Mouse (Mus musculus) stomach, embryonic 14.5 days (tissue): Measurements from ENCODE around the gene Hoxd10. TPM values are rescaled to one million over a fixed set of nuclear protein-coding genes. Genes with fewer than 3 reads are reported as not detected.

Experiments used
- ATAC-seq: fragments of 200-750 bp; cut with Nextera tagmentation; 2 replicates; pipeline ENCODE4 v1.8.0; 2017; ENCODE audit warnings: low read depth, moderate TSS enrichment; ENCODE audit not compliant: insufficient number of reproducible peaks, insufficient read depth, low FRiP score
- H3K27ac ChIP-seq: fragments of 300-500 bp; sonication (generic); 2 replicates; pipeline ENCODE4 v1.5.1; 2014; ENCODE audit warnings: mild to moderate bottlenecking, low read length, moderate library complexity, mixed read lengths
- H3K27me3 ChIP-seq: fragments of 300-500 bp; sonication (generic); 2 replicates; pipeline ENCODE4 v1.6.1; 2014; ENCODE audit warnings: low read length, control low read depth, mixed read lengths; ENCODE audit not compliant: control insufficient read depth, insufficient read depth
- H3K36me3 ChIP-seq: fragments of 300-500 bp; sonication (generic); 2 replicates; pipeline ENCODE4 v1.6.1; 2014; ENCODE audit warnings: mild to moderate bottlenecking, control low read depth, low read length, moderate library complexity, mixed read lengths; ENCODE audit not compliant: control insufficient read depth, insufficient read depth
- H3K4me1 ChIP-seq: fragments of 300-500 bp; sonication (generic); 2 replicates; pipeline ENCODE4 v1.6.1; 2014; ENCODE audit warnings: low read length, control low read depth, mixed read lengths; ENCODE audit not compliant: control insufficient read depth, insufficient read depth
- H3K4me2 ChIP-seq: fragments of 300-500 bp; sonication (generic); replicated peaks from 2 replicates; pipeline ENCODE4 v1.6.1; 2014; ENCODE audit warnings: low read depth, low read length, control low read depth
- H3K4me3 ChIP-seq: fragments of 300-500 bp; sonication (generic); 2 replicates; pipeline ENCODE4 v1.5.1; 2014; ENCODE audit warnings: low read depth, low read length, control low read depth
- H3K9ac ChIP-seq: fragments of 300-500 bp; sonication (generic); replicated peaks from 2 replicates; pipeline ENCODE4 v1.6.1; 2014; ENCODE audit warnings: low read depth, mild to moderate bottlenecking, control low read depth, low read length, moderate library complexity, mixed read lengths
- H3K9me3 ChIP-seq: fragments of 300-500 bp; sonication (generic); 2 replicates; pipeline ENCODE4 v1.6.1; 2016; ENCODE audit warnings: low read depth, low read length, control low read depth; ENCODE audit not compliant: control insufficient read depth
- WGBS: fragments of 180-500 bp; shearing (Covaris S2); extraction: QIAGEN DNeasy Blood & Tissue Kit; methylation state at CpG from one replicate; pipeline ENCODE4 v1.1.7; 2014; 5-methylcytosine and 5-hydroxymethylcytosine counted together
- polyA plus RNA-seq: library from polyadenylated mRNA; unstranded; fragments of >200 nt; fragmentation: Nextera tagmentation; extraction: Ambion mirVana; gene quantifications from 2 replicates; pipeline ENCODE4 v1.2.1, GENCODE M21; 2014

Hoxd10 gene
- polyA plus RNA-seq, 1 experiment from 2014 or later = not detected

DNA sequence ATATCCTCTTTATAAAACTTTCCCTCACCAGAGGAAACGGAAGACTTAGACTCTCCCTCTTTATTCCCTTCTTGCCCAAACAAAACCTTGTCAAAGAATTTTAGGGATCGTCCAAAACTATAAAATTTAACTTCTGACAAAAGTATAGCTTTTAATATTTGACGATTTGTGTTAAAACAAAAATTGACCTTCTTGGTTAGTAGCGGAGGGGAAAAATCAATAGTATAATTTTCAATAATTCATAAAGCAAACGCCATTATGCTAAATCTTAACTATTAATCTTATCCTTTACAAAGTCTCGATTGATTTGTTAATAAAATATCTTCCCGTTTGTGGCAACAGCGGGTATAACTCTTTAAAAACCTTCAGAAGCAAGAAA, 1.4 kb upstream of the Hoxd10 start:
- Histone ChIP-seq H3K4me3 (no peak overlapping the region), H3K9me3 (no peaks in the 10 kb centered on the region)

DNA sequence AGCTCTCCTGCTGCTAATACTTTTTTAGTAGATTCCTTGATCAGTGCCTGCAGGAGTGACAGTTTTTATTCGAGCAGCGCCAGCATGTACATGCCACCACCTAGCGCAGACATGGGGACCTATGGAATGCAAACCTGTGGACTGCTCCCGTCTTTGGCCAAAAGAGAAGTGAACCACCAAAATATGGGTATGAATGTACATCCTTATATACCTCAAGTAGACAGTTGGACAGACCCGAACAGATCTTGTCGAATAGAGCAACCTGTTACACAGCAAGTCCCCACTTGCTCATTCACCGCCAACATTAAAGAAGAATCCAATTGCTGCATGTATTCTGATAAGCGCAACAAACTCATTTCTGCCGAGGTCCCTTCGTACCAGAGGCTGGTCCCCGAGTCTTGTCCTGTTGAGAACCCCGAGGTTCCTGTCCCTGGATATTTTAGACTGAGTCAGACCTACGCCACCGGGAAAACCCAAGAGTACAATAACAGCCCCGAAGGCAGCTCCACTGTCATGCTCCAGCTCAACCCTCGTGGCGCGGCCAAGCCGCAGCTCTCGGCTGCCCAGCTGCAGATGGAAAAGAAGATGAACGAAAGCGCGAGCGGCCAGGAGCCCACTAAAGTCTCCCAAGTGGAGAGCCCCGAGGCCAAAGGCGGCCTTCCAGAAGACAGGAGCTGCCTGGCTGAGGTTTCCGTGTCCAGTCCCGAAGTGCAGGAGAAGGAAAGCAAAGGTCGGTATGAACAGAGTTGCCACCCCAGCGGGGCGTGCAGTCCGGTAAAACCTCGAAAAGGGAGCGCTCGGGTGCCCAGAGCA, 477 bp downstream of the Hoxd10 start:
- no peak overlapping the region for H3K27ac ChIP-seq
- WGBS = 4% methylated on average over 35 of the region's 35 CpGs
- no peaks in the 10 kb centered on the region for H3K4me1 ChIP-seq
- peaks cover 80% of the 10 kb centered on the region for H3K27me3 ChIP-seq
- no peak overlapping the region for H3K4me2 ChIP-seq
- H3K4me3 ChIP-seq = no peak overlapping the region
- no peak overlapping the region for H3K9ac ChIP-seq
- no peak for ATAC-seq
- H3K9me3 ChIP-seq = no peaks in the 10 kb centered on the region
- H3K36me3 ChIP-seq = no peaks in the 10 kb centered on the region

More for the DNA sequence above, 1.4 kb upstream of the Hoxd10 start:
- Histone ChIP-seq H3K27me3 (peaks cover 78% of the 10 kb centered on the region), H3K4me1 (no peaks in the 10 kb centered on the region), H3K36me3 (no peaks in the 10 kb centered on the region), H3K9ac (no peak overlapping the region), H3K27ac (no peak overlapping the region), H3K4me2 (no peak overlapping the region)
- ATAC-seq = no peak
- WGBS = 8% methylated on average over 8 of the region's 8 CpGs

DNA sequence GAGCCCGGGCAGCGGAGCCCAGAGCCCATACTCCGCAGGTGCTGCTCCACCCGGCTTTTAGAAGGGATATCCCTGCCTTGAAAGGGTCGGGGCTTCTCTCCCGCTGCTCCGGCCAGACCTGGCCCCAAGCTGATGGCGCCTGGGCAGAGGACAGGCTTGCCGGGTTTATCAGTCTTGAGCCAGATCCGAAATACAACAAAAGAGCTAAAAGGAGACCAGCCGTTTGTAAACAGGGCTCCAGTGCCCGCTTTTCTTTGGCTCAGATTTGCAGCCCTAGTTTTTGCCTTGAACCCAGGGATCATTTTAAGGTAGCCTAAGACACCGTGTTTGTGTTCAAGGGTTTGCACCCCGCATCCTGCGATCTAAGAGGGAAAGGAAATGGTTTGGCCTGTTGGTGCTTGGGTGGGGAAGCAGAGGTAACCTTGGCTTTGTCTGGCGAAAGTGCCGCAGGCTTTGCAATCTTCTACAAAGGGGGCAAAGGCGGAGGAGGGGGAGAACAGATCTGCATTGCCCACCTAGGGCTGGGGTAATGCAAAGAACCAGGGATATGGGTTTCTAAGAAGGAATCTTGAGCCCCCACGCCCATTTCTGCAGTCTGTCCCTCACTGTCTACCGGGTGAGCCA, 1.2 kb downstream of the Hoxd10 start:
- H3K9me3 ChIP-seq = no peaks in the 10 kb centered on the region
- no peak overlapping the region for H3K4me2 ChIP-seq
- H3K27ac ChIP-seq = no peak overlapping the region
- 2% methylated on average over 20 of the region's 20 CpGs for WGBS
- ATAC-seq = no peak
- no peaks in the 10 kb centered on the region for H3K36me3 ChIP-seq
- no peak overlapping the region for H3K9ac ChIP-seq
- no peak overlapping the region for H3K4me3 ChIP-seq
- no peaks in the 10 kb centered on the region for H3K4me1 ChIP-seq
- peaks cover 77% of the 10 kb centered on the region for H3K27me3 ChIP-seq

DNA sequence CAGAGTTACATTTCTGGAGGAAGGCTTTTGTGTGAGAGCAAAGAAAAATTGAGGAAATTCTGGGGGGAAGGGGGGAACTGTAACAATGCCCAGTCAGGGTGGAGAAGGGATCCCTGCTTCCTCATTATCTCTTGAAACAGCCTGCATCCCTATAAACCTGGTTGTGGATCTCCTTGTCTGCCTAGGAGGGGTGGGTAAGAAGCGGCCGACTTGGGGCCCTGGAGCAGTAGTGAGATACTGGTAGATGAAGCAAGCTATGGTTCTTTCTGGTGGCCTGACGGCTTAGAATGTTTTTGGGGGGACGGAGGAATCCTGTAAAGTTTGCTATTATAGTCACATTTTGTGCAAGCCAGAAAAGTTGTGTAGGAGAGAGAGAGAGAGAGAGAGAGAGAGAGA, 1.7 kb downstream of the Hoxd10 start:
- no peaks in the 10 kb centered on the region for H3K36me3 ChIP-seq
- no peak overlapping the region for H3K27ac ChIP-seq
- H3K9ac ChIP-seq = no peak overlapping the region
- ATAC-seq = no peak
- no peak overlapping the region for H3K4me3 ChIP-seq
- no peaks in the 10 kb centered on the region for H3K9me3 ChIP-seq
- no peaks in the 10 kb centered on the region for H3K4me1 ChIP-seq
- WGBS = 12% methylated on average over 4 of the region's 4 CpGs
- H3K27me3 ChIP-seq = peaks cover 73% of the 10 kb centered on the region
- H3K4me2 ChIP-seq = no peak overlapping the region

DNA sequence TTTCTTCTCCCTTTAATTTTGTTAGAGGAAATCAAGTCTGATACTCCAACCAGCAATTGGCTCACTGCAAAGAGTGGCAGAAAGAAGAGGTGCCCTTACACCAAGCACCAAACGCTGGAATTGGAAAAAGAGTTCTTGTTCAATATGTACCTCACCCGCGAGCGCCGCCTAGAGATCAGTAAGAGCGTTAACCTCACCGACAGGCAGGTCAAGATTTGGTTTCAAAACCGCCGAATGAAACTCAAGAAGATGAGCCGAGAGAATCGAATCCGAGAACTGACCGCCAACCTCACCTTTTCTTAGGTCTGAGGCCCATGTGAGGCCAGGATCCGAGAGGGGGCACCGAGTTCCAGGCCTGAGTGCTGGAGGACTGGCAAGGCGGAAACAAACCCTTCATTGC, 2.3 kb downstream of the Hoxd10 start:
- Histone ChIP-seq H3K9me3 (no peaks in the 10 kb centered on the region), H3K36me3 (no peaks in the 10 kb centered on the region), H3K27ac (no peak overlapping the region), H3K4me2 (no peak overlapping the region), H3K9ac (no peak overlapping the region), H3K4me3 (no peak overlapping the region), H3K27me3 (peaks cover 72% of the 10 kb centered on the region), H3K4me1 (no peaks in the 10 kb centered on the region)
- 2% methylated on average over 16 of the region's 16 CpGs for WGBS
- ATAC-seq = no peak

DNA sequence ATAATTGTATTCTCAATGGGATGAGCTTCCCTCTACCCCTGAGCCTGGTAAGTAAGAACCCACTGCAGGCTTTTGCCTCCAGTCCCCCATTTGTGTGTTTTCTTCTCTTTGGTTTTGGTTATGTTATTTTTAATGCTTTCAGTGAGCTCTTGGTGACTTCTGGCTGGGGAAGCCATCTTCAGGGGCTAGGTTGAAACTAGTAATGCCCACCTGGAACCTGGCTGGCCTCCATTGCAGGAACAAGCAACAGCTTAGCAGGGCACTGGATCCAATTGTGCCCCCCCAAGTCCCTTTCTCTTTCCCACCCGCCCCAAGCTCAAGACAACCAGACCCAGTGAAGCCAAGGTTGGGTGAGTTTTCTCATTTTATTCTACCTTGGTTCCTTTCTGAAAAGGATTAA, 3.7 kb downstream of the Hoxd10 start:
- ATAC-seq = no peak
- Histone ChIP-seq H3K4me2 (no peak overlapping the region), H3K4me3 (no peak overlapping the region), H3K27me3 (peaks cover 71% of the 10 kb centered on the region), H3K9me3 (no peaks in the 10 kb centered on the region), H3K4me1 (no peaks in the 10 kb centered on the region), H3K27ac (no peak overlapping the region), H3K9ac (no peak overlapping the region), H3K36me3 (no peaks in the 10 kb centered on the region)
- WGBS = 6% methylated on average over 1 of the region's 1 CpGs

DNA sequence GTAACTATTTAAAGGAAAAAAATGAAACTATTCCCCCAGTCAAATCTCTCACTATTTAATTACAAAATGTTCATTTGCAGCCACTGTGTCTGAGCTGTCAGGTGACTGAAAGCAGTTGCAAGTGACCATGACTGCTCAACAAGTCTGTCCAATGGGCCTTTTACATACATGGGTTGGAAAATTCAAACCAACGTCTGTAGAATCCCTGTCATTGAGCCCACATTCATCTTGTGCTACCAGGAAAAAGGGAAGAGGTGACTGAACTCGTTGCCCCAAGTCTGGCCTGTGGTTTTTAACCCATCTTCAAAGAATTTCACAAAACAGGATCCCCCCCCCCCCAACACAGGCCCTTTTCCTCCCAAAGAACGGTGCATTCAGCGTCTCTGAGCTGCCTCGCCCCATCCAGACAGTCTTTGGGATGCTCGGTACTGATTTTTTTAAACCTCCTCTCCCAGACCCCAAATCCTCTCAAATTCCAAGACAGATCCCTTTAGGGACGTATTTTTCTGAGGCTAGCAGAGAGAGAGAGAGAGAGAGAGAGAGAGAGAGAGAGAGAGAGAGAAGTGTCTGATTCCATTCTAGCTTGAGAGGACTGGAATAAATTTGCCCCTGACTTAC, 4.2 kb downstream of the Hoxd10 start:
- H3K4me1 ChIP-seq = no peaks in the 10 kb centered on the region
- no peak overlapping the region for H3K4me3 ChIP-seq
- H3K36me3 ChIP-seq = no peaks in the 10 kb centered on the region
- 2% methylated on average over 7 of the region's 7 CpGs for WGBS
- H3K27me3 ChIP-seq = peaks cover 76% of the 10 kb centered on the region
- H3K9ac ChIP-seq = no peak overlapping the region
- no peak overlapping the region for H3K4me2 ChIP-seq
- ATAC-seq = no peak
- H3K9me3 ChIP-seq = no peaks in the 10 kb centered on the region
- H3K27ac ChIP-seq = no peak overlapping the region

DNA sequence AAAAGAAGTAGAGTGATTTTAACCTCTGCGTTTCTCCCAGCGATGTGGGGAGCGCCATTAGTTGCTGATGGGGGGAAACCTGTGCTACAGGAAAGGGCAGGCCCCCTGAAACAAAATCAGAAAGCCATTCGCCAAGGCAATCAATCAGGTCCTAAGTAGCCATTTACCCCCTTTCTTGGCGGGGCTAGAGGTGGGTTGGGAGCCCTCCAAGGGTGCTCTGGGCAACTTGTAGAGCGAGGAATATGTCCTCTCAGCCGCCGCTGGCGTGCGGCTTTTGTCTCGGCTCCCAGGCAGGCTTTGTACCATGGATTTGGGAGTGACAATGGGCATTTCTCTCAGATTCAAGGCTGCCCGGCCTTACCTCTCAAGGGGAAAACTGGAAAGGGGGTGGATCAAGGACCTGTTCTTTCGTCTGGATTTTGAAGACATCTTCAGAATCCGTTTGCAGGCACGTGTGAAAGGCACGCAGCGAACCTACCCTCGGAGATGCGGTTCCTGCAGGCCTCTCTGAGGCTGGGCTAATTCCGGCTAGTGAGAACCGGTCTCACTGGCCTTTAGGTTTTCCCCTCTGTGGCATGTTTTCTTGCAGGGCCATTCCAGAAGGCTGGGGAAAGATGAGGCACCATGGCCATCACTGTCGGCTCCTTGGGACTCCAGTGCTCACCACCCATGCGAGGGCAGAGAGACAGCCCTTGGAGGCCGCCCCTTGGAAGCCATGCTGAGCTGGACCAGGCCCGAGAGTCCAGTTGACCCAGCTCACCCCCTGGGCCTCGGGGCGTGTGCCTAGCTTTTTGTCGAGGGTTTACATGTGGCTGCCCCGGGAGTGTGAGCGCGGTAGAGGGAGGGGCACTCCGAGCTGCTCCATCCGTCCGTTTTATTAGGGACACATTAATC, 5.0 kb downstream of the Hoxd10 start:
- 4% methylated on average over 34 of the region's 34 CpGs for WGBS
- Histone ChIP-seq H3K4me1 (no peaks in the 10 kb centered on the region), H3K4me3 (no peak overlapping the region), H3K9me3 (no peaks in the 10 kb centered on the region), H3K4me2 (no peak overlapping the region), H3K27ac (no peak overlapping the region), H3K36me3 (no peaks in the 10 kb centered on the region), H3K27me3 (peaks cover 73% of the 10 kb centered on the region), H3K9ac (no peak overlapping the region)
- no peak for ATAC-seq
